Mouse (Mus musculus): ENCODE data around the gene Syt17. TPM values are rescaled to one million over a fixed set of nuclear protein-coding genes. Genes with fewer than 3 reads are reported as not detected.

Gene Syt17
- 0.53 and 0.67 TPM in 2 replicates for total RNA-seq (2012; rRNA removed)

DNA sequence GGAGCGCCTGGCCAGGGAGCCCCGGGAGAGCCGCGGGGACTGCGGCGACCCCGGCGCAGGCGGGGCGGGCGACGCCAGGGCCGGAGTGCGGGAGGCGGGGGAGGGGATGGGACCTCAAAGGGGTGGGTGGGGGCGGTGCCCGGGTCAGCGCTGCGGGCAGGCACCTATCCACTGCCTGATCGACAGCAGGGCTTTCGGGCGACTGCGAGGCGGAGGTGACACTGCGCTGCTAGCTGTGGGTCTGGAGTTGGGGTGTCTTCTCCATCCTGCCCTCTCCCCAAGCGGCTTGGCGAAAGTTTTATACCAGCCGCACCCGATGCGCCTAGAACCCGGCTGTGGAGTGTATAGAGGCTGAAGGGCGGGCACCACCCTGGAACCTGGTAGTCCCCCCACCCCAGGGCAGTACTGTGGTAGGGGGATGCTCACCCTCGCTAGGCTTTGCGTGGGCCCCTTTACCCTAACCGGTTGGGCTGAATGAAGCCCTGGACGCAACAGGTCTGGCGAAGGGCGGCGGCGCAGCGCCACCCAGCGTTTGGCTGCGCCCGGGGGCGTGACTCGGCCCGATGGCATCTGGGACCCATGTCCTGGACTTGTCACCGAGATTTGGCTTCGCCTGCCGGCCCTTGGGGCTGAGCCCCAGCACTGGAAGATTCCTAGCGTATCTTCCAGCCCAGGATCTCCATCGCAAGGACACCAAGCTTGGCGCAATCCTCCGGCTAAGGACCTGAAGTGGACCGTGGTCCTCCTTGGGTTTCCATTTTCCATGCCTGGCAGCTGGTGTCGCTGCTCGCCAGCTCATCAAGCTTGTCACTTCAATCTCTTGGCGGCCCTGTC lies at the start of gene Syt17:
TSS of gene Syt17 (minus strand) at position 89 of the 834 bp plus-strand sequence.
- no peak within 1 kb of the TSS for H3K27ac ChIP-seq (ENCODE audit: insufficient read depth, low read depth, low read length, poor library complexity, severe bottlenecking)
- H3K4me1 ChIP-seq (ENCODE audit: control insufficient read depth in 2 of 2, insufficient read depth in 2 of 2, low read length in 2 of 2, poor library complexity in 1 of 2): no peaks in the 10 kb centered on the region; a peak in 1 of 4 replicates
- H3K36me3 ChIP-seq (ENCODE audit: control insufficient read depth, insufficient read depth, low read length, poor library complexity, severe bottlenecking): no peaks in the 10 kb centered on the region
- peak within 1 kb of the TSS; percentile 77 to 88 for H3K4me3 ChIP-seq (ENCODE audit: insufficient read depth in 1 of 2, low read depth in 1 of 2, low read length in 2 of 2, poor library complexity in 1 of 2, severe bottlenecking in 1 of 2)
- H3K9me3 ChIP-seq (ENCODE audit: control insufficient read depth, insufficient read depth, low read depth, low read length): no peaks in the 10 kb centered on the region
- TF ChIP-seq ZC3H11A (IDR thresholded peaks at IDR 0.05; ENCODE audit: borderline replicate concordance, low read depth, low read length): 0 out of 2 replicates have a peak, but pooled peaks have one; percentile 5
- TF ChIP-seq MAFK (IDR thresholded peaks at IDR 0.05; ENCODE audit: insufficient read depth, low read depth, low read length): no peak
- TF ChIP-seq HCFC1 (IDR thresholded peaks at IDR 0.05; ENCODE audit: borderline replicate concordance, insufficient read depth, low read length): 0 out of 2 replicates have a peak, but pooled peaks have one; percentile 28
- in situ Hi-C loops (cut with MboI; ENCODE audit: low sequenced_read_pairs in 2 of 2, unreplicated experiment in 2 of 2): no loop called here
- H3K9ac ChIP-seq (ENCODE audit: insufficient read depth, low read depth, low read length, poor library complexity, severe bottlenecking): peak within 1 kb of the TSS; percentile 66
- no peak for DNase-seq (ENCODE audit: low read depth, low spot score)

DNA sequence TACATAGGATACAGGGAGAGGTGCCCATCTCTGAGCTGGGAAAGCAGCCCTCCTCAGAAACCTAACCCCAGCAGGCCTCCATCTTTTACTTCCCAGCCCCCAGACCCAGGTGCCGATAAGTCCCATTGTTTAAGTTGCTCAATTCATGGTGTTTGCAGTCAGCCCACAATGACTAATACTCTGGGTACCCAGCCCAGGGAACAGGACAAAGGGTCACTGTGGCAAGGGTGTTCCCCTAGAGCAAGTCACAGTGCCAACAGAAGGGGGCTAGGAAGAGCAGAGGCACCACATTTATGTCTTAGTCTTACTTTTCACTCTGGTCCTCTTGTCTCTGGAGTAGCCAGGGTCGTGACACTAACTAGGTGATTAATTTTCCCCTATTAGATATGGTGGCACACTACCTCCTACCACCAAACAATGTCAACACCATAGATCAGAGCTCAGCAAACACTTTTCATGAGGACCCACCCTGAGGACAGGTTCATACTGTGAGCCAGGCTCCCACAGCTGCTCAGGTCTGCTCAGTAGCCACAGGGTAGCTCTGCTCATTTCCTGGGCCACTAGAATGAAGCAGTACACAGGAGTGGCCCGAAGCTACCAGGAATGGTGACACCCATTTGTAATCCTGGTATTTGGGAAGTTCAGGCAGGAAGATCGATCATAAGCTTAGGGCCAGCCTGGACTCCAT lies 47.0 kb upstream of the Syt17 start:
- no peak for DNase-seq (ENCODE audit: low read depth, low spot score)
- Histone ChIP-seq H3K9me3 (ENCODE audit: control insufficient read depth, insufficient read depth, low read depth, low read length) (no peaks in the 10 kb centered on the region), H3K9ac (ENCODE audit: insufficient read depth, low read depth, low read length, poor library complexity, severe bottlenecking) (no peak overlapping the region), H3K4me1 (ENCODE audit: control insufficient read depth in 2 of 2, insufficient read depth in 2 of 2, low read length in 2 of 2, poor library complexity in 1 of 2) (peaks cover 0 to 2% of the 10 kb centered on the region in 2 experiments; a peak in 1 of 4 replicates), H3K4me3 (ENCODE audit: insufficient read depth in 1 of 2, low read depth in 1 of 2, low read length in 2 of 2, poor library complexity in 1 of 2, severe bottlenecking in 1 of 2) (no peak overlapping the region), H3K36me3 (ENCODE audit: control insufficient read depth, insufficient read depth, low read length, poor library complexity, severe bottlenecking) (no peaks in the 10 kb centered on the region), H3K27ac (ENCODE audit: insufficient read depth, low read depth, low read length, poor library complexity, severe bottlenecking) (no peak overlapping the region)
- no peak for TF ChIP-seq ZNF384 (IDR thresholded peaks at IDR 0.05; ENCODE audit: low read depth, low read length)
- TF ChIP-seq HCFC1 (IDR thresholded peaks at IDR 0.05; ENCODE audit: borderline replicate concordance, insufficient read depth, low read length): no peak
- no peak for TF ChIP-seq CHD2 (IDR thresholded peaks at IDR 0.05; ENCODE audit: low read depth, low read length)
- no peak for TF ChIP-seq ZC3H11A (IDR thresholded peaks at IDR 0.05; ENCODE audit: borderline replicate concordance, low read depth, low read length)
- no peak for TF ChIP-seq MAFK (IDR thresholded peaks at IDR 0.05; ENCODE audit: insufficient read depth, low read depth, low read length)
- in situ Hi-C loops (cut with MboI; ENCODE audit: low sequenced_read_pairs in 2 of 2, unreplicated experiment in 2 of 2): no loop called here

DNA sequence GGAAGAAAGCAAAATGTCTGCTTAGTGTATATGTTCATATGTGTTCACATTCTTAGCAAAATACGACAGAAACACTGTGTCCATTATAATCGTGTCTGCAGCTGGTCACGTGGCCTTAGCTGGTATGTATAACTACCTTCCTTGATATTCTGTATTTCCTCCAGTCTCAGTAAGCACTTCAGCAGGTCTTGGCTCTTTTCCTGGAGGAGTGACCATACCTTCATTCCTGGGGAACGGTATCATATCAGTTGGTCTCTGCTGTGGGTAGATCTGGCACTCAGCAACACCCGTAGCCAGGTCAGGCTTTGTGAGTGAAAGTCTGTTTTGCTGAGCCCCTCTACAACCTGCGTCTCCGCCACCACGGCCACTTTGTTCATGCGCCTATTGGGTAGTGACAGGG lies 45.9 kb upstream of the Syt17 start:
- Histone ChIP-seq H3K27ac (ENCODE audit: insufficient read depth, low read depth, low read length, poor library complexity, severe bottlenecking) (no peak overlapping the region), H3K9me3 (ENCODE audit: control insufficient read depth, insufficient read depth, low read depth, low read length) (no peaks in the 10 kb centered on the region), H3K4me1 (ENCODE audit: control insufficient read depth in 2 of 2, insufficient read depth in 2 of 2, low read length in 2 of 2, poor library complexity in 1 of 2) (peaks cover 0 to 7% of the 10 kb centered on the region in 2 experiments; a peak in 2 of 4 replicates), H3K9ac (ENCODE audit: insufficient read depth, low read depth, low read length, poor library complexity, severe bottlenecking) (no peak overlapping the region), H3K36me3 (ENCODE audit: control insufficient read depth, insufficient read depth, low read length, poor library complexity, severe bottlenecking) (no peaks in the 10 kb centered on the region), H3K4me3 (ENCODE audit: insufficient read depth in 1 of 2, low read depth in 1 of 2, low read length in 2 of 2, poor library complexity in 1 of 2, severe bottlenecking in 1 of 2) (no peak overlapping the region)
- TF ChIP-seq HCFC1 (IDR thresholded peaks at IDR 0.05; ENCODE audit: borderline replicate concordance, insufficient read depth, low read length): no peak
- TF ChIP-seq ZC3H11A (IDR thresholded peaks at IDR 0.05; ENCODE audit: borderline replicate concordance, low read depth, low read length): no peak
- no peak for TF ChIP-seq MAFK (IDR thresholded peaks at IDR 0.05; ENCODE audit: insufficient read depth, low read depth, low read length)
- no peak for TF ChIP-seq CHD2 (IDR thresholded peaks at IDR 0.05; ENCODE audit: low read depth, low read length)
- no peak for TF ChIP-seq ZNF384 (IDR thresholded peaks at IDR 0.05; ENCODE audit: low read depth, low read length)
- in situ Hi-C loops (cut with MboI; ENCODE audit: low sequenced_read_pairs in 2 of 2, unreplicated experiment in 2 of 2): no loop called here
- no peak for DNase-seq (ENCODE audit: low read depth, low spot score)

DNA sequence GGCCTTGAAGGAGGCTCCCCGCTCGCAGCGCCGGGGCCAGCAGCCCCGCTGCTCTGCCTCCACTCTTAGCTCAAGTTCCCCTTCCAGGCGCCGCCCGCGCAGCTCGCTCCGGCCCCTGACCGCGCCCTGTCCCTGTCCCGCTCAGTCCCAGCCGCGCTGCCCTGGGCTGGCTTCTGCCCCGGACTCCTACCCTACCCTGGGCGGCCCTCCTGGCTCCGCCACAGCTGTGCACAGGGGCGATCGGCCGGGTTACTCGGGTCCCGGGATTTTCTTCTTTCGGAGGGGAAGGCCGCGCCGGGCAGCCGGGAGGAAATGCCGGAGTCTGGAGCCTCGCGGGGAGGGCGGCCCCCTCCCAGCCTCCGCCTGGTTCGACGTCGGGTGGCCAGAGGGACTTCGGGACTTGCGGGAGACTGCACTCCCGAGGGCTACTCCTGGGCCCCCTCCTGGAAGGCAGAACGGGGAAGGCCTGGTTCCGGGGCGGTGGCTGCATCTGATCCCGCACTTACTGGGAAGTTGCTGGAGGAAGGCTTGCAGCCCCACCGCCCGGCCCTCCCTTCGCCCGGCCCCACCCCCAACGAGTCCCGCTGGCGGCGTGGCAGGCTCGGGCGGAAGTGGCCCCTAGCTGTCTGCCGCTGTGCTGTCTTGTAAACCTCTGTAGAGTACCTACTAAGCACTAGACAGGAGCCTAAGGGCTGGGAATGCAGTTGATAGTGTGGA lies 43.6 kb upstream of the Syt17 start, which contains the start of gene Itpripl2:
TSS of gene Itpripl2 (minus strand) at position 545 of the 717 bp plus-strand sequence.
- Histone ChIP-seq H3K9ac (ENCODE audit: insufficient read depth, low read depth, low read length, poor library complexity, severe bottlenecking) (peak within 1 kb of the TSS; percentile 63), H3K4me1 (ENCODE audit: control insufficient read depth in 2 of 2, insufficient read depth in 2 of 2, low read length in 2 of 2, poor library complexity in 1 of 2) (peaks cover 0 to 7% of the 10 kb centered on the region in 2 experiments; a peak in 2 of 4 replicates), H3K27ac (ENCODE audit: insufficient read depth, low read depth, low read length, poor library complexity, severe bottlenecking) (no peak within 1 kb of the TSS), H3K9me3 (ENCODE audit: control insufficient read depth, insufficient read depth, low read depth, low read length) (no peaks in the 10 kb centered on the region), H3K4me3 (ENCODE audit: insufficient read depth in 1 of 2, low read depth in 1 of 2, low read length in 2 of 2, poor library complexity in 1 of 2, severe bottlenecking in 1 of 2) (peak within 1 kb of the TSS; percentile 63 to 69), H3K36me3 (ENCODE audit: control insufficient read depth, insufficient read depth, low read length, poor library complexity, severe bottlenecking) (no peaks in the 10 kb centered on the region)
- no peak for TF ChIP-seq MAFK (IDR thresholded peaks at IDR 0.05; ENCODE audit: insufficient read depth, low read depth, low read length)
- no peak for TF ChIP-seq HCFC1 (IDR thresholded peaks at IDR 0.05; ENCODE audit: borderline replicate concordance, insufficient read depth, low read length)
- TF ChIP-seq ZC3H11A (IDR thresholded peaks at IDR 0.05; ENCODE audit: borderline replicate concordance, low read depth, low read length): no peak
- no peak for TF ChIP-seq ZNF384 (IDR thresholded peaks at IDR 0.05; ENCODE audit: low read depth, low read length)
- TF ChIP-seq CHD2 (IDR thresholded peaks at IDR 0.05; ENCODE audit: low read depth, low read length): no peak
- peak; percentile 44 for DNase-seq (ENCODE audit: low read depth, low spot score)
- in situ Hi-C loops (cut with MboI; ENCODE audit: low sequenced_read_pairs in 2 of 2, unreplicated experiment in 2 of 2): no loop called here
